Mouse (Mus musculus): Measurements from ENCODE around the gene Gpd1l.

GRCm38 (mm10) chr9:114887699-114888098, 46.1 kb downstream of the Gpd1l start:
- TF ChIP-seq CTCF (IDR thresholded peaks at IDR 0.05; ENCODE audit: control insufficient read depth, insufficient read depth, insufficient replicate concordance, low read depth, low read length) (no peak), POLR2A (IDR thresholded peaks at IDR 0.05; ENCODE audit: control insufficient read depth, low read depth, low read length) (no peak)
